Mouse (Mus musculus): Measurements from ENCODE around the gene Ang. TPM values are rescaled to one million over a fixed set of nuclear protein-coding genes. Genes with fewer than 3 reads are reported as not detected.

Ang gene
- 61.7 and 72.5 TPM in 2 replicates for polyA plus RNA-seq (2012; rRNA removed)

DNA sequence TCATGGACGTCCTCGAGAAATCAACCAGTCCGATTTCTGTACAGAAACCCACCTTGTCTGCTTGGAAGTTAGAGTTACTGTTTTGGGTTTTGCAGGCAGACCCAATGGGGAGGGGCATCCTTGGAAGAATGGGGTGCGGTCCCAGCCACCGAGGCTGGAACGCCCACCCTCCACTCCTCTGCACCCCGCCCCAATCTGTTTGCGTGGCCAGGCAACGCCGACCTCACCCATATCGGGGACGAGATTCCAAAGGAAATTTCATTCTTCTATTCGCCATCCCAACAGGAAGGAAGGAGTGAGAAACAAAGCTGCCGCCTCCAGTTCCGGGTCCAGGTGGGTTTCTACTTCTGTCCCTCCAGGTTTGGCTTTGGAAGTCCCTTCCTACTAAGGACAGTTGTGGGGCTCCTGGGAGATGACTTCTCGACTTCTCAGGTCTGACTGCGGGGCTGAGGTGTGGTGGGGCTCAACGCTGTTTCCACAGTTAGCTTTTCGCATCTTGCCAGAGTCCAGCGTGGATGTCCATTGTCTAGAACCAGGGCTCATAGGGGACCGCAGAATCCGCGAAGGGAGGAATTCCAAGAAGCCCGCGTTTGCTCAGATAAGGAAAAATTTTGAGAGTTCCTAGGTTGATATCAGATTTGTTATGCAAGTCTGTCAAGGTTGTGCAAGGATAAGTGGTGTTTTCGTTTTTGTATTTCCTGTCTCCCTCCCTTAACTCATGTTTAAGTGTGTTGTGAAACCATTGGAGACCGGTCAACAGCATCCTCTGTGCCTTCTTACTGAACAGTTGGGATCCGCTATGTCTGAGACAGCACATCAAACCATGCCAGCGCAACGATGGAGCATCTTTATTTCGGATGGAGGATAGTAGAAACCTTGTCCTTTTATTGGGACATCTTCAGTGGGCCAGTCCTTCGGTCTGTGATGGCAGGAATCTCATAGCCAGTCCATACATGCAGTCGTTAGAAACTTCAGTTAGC lies at the start of gene Ang, which contains the start of gene Rnase4:
TSS of gene Ang (plus strand) at position 230 of the 980 bp plus-strand sequence.
TSS of gene Rnase4 (plus strand) at position 157 of the 980 bp plus-strand sequence.
- peaks cover 13% of the 10 kb centered on the region for H3K4me1 ChIP-seq (ENCODE audit: control insufficient read depth, insufficient read depth, low read length)
- 5% methylated on average over 33 of the region's 33 CpGs for WGBS
- peak within 1 kb of the TSS; percentile 93 for H3K4me3 ChIP-seq (replicated peaks; ENCODE audit: extremely low read depth, low read depth, low read length)
- DNase-seq: peak; percentile 71
- TF ChIP-seq CTCF (IDR thresholded peaks at IDR 0.05; ENCODE audit: insufficient read depth, low read length): no peak
- TF ChIP-seq POLR2A (IDR thresholded peaks at IDR 0.05; ENCODE audit: borderline replicate concordance, extremely low read depth, low read depth, low read length): peak; percentile 42; the same call in 1 of the 2 replicates

DNA sequence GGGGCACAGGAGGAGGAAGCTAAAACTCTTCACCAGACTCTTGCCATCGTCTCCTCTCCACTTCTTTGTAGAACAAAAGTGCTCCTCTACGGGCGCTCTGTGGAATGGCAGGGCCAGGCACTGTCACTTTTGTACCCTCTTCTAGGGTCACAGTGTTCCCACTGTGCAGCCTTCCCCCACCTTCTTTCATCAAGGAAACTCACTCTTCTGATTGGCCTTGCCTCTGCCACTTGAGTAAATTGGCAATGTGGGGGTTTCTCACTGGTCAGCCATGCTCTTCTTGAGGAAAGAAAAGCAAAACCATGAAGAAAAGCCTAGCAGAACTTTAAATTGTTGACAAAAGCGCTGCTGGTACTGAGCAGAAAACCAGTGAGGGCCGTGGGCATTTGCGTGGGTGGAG lies 49.2 kb upstream of the Ang start, which contains the start of gene Rnase9:
TSS of gene Rnase9 (minus strand) at position 101 of the 400 bp plus-strand sequence.
- DNase-seq: no peak
- 83% methylated on average over 6 of the region's 6 CpGs for WGBS
- Histone ChIP-seq H3K4me1 (ENCODE audit: control insufficient read depth, insufficient read depth, low read length) (no peaks in the 10 kb centered on the region), H3K4me3 (replicated peaks; ENCODE audit: extremely low read depth, low read depth, low read length) (no peak within 1 kb of the TSS)
- no peak for TF ChIP-seq CTCF (IDR thresholded peaks at IDR 0.05; ENCODE audit: insufficient read depth, low read length)
- TF ChIP-seq POLR2A (IDR thresholded peaks at IDR 0.05; ENCODE audit: borderline replicate concordance, extremely low read depth, low read depth, low read length): no peak

DNA sequence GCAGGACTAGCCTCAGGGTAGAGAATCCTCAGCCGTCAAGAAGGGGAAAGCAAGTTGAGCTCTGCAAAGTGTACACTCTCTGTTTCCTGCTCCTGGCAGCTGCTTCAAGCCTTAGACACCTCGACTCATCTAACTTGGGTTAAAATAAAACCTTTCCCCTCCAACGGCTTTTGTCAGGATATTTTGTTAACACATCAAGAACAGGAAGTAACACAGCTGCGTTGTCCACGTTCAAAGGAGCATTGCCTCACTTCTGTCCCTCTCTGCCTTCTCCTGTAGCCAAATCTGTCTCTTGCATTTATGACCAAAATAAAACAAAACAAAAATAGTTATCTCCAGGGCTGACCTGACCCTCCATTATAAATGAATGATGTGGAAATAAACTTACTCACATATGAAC lies 43.1 kb upstream of the Ang start:
- H3K4me3 ChIP-seq (replicated peaks; ENCODE audit: extremely low read depth, low read depth, low read length): no peak overlapping the region
- no peak for DNase-seq
- H3K4me1 ChIP-seq (ENCODE audit: control insufficient read depth, insufficient read depth, low read length): no peaks in the 10 kb centered on the region
- 15% methylated on average over 5 of the region's 5 CpGs for WGBS
- TF ChIP-seq CTCF (IDR thresholded peaks at IDR 0.05; ENCODE audit: insufficient read depth, low read length): no peak
- TF ChIP-seq POLR2A (IDR thresholded peaks at IDR 0.05; ENCODE audit: borderline replicate concordance, extremely low read depth, low read depth, low read length): no peak

DNA sequence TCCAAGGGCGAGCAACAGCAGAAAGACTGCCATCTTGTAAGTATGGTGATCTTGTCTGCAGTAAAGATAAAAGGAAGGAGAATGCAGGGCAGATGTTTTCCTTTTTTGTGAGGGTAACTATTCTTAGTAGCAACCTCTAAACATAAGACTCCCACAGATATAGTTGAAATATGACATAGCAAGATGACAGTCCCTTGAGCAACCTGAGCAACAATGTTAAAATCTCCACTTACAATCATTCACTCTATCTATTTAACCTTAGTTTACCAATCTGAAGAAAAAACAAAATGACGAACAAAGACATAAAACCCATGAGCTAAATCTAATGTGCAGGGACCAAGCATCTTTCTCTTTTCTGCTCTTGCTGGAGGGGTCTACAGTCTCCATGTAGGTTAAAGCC lies 40.9 kb upstream of the Ang start, which contains the start of gene Rnase11:
TSS of gene Rnase11 (minus strand) at position 101 of the 400 bp plus-strand sequence.
- TF ChIP-seq CTCF (IDR thresholded peaks at IDR 0.05; ENCODE audit: insufficient read depth, low read length): no peak
- TF ChIP-seq POLR2A (IDR thresholded peaks at IDR 0.05; ENCODE audit: borderline replicate concordance, extremely low read depth, low read depth, low read length): no peak
- Histone ChIP-seq H3K4me3 (replicated peaks; ENCODE audit: extremely low read depth, low read depth, low read length) (no peak within 1 kb of the TSS), H3K4me1 (ENCODE audit: control insufficient read depth, insufficient read depth, low read length) (no peaks in the 10 kb centered on the region)
- WGBS: 83% methylated on average over 2 of the region's 2 CpGs
- DNase-seq: no peak

DNA sequence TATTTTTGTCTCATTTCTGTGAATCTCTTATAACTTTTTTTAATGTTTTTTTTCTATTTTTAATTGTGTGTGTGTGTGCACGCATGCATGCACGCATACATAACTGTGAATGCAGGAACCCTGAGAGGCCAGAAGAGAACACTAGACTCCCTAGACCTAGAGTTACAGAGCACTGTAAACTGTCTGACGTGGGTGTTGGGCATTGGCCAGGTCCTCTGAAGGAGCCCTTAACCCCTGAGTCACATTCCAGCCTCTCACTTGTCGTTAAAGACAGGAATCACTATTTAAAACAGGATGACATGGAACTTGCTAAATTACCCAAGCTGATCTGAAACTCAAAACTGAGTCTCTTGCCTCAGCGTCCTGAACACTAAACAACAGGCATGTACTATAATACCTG lies 39.0 kb upstream of the Ang start:
- WGBS: 36% methylated on average over 5 of the region's 5 CpGs
- TF ChIP-seq CTCF (IDR thresholded peaks at IDR 0.05; ENCODE audit: insufficient read depth, low read length): no peak
- Histone ChIP-seq H3K4me1 (ENCODE audit: control insufficient read depth, insufficient read depth, low read length) (no peaks in the 10 kb centered on the region), H3K4me3 (replicated peaks; ENCODE audit: extremely low read depth, low read depth, low read length) (no peak overlapping the region)
- DNase-seq: no peak

DNA sequence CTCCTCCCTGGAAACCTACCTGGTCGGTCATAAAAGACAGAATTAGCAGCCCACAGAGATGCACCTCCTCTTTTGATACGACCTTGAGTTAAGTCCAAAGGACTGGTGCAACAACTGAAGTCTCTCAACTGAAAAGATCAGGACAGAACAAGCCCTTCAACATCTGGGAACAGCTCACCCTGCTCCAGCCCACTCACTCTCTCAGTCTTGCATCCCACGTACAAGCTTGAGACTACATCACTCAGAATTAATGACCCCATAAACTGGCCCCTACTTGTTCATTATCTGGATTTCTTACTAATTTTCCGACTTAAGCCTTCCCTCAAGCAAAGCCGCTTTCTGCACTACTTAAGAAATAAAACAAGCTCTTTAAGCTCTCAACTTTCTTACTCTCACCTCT lies 37.8 kb upstream of the Ang start:
- DNase-seq: no peak
- 71% methylated on average over 5 of the region's 5 CpGs for WGBS
- TF ChIP-seq POLR2A (IDR thresholded peaks at IDR 0.05; ENCODE audit: borderline replicate concordance, extremely low read depth, low read depth, low read length) (no peak), CTCF (IDR thresholded peaks at IDR 0.05; ENCODE audit: insufficient read depth, low read length) (no peak)
- Histone ChIP-seq H3K4me1 (ENCODE audit: control insufficient read depth, insufficient read depth, low read length) (no peaks in the 10 kb centered on the region), H3K4me3 (replicated peaks; ENCODE audit: extremely low read depth, low read depth, low read length) (no peak overlapping the region)

DNA sequence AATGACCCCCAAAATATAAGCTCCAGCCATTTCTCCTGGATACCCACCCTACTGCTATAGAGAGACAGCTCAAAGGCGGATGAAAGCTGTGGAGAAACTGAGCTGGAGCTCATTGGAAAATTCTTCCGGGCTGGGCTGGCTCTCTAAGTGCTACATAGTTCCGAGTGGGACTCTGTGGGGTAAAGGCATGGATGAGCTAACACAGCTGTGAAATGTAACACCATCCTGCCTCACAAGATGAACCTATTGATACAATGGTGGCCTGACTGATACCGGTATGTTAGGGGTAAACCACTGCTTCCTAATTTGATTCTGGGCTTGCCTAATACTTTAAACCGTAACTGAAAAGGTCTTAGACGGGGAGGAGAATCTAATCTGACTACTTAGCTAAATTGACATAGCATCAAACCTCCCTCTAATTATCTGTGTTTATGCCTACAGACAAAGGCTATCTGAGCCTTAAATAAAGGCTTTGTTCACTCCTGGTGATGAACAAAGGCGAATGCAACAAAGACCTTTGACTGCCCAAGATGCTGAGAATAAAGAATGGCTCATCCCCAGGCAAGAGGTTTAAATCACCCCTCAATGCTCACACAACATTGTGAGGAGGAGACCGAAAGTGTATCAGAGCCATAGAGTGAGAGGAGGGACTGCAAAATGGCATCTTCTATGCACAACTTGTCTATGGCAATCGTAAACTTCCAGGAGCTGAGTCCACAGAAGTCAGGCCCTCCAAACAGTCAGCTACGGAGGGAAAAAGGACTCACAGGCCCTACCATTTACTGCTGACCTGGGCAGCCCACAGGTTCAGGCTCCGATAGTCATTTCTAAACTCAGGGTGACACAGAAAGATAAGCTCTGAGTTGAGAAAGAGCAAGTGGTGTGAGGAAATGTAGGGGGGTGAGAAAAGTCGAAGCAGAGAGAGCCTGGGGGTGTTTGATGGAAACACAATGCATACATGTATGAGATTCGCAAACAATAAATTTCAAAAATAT lies 36.4 kb upstream of the Ang start:
- H3K4me3 ChIP-seq (replicated peaks; ENCODE audit: extremely low read depth, low read depth, low read length): no peak overlapping the region
- TF ChIP-seq POLR2A (IDR thresholded peaks at IDR 0.05; ENCODE audit: borderline replicate concordance, extremely low read depth, low read depth, low read length) (no peak), CTCF (IDR thresholded peaks at IDR 0.05; ENCODE audit: insufficient read depth, low read length) (no peak)
- DNase-seq: no peak
- H3K4me1 ChIP-seq (ENCODE audit: control insufficient read depth, insufficient read depth, low read length): no peaks in the 10 kb centered on the region
- 72% methylated on average over 13 of the region's 13 CpGs for WGBS

DNA sequence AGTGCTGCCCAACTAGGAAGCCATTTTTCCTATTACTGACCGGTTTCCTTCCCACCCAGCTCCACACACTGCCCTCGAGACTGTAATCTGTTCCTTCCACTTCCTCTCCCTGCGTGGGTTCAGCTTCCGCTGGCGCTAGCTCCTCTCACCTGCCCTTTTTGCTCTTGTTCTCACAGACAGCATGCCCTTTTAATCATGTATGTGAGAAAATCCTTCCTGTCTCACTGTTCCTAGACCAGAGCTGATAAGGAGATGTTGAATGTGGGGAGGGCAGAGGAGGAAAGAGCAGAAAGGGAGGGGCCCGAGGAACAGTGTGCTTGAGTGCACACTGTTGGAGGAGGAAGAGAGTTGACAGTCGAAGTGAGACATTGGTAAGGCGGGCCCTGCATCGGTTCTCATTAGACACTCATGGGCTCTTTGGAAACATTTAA lies 33.5 kb upstream of the Ang start, which contains the start of gene Rnase12:
TSS of gene Rnase12 (minus strand) at position 261 of the 431 bp plus-strand sequence.
- Histone ChIP-seq H3K4me3 (replicated peaks; ENCODE audit: extremely low read depth, low read depth, low read length) (no peak within 1 kb of the TSS), H3K4me1 (ENCODE audit: control insufficient read depth, insufficient read depth, low read length) (0 out of 2 replicates have a peak, but pooled peaks cover 1% of the 10 kb centered on the region)
- 28% methylated on average over 9 of the region's 9 CpGs for WGBS
- no peak for DNase-seq
- TF ChIP-seq POLR2A (IDR thresholded peaks at IDR 0.05; ENCODE audit: borderline replicate concordance, extremely low read depth, low read depth, low read length) (no peak), CTCF (IDR thresholded peaks at IDR 0.05; ENCODE audit: insufficient read depth, low read length) (no peak)

DNA sequence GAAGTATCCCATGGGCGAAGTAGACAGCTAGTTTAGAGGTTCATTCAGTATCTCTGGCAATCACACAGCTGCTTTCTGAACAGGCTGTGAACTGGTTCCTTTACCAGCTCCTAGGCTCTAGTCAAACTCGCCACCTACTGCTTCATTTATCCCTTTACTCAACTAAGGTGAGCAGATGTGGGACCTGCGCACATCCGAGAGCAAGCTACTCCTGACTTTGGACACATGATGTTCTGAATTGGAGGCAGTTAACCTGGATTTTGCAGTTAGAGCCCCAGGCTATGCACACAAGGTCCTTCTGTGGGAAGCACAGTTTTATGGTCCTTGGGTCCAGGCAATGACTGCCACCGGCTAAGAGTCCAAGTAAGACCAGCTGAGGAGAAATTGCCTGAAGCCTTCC lies 30.2 kb upstream of the Ang start:
- no peak overlapping the region for H3K4me3 ChIP-seq (replicated peaks; ENCODE audit: extremely low read depth, low read depth, low read length)
- WGBS: 95% methylated on average over 5 of the region's 5 CpGs
- no peak for DNase-seq
- 0 out of 2 replicates have a peak, but pooled peaks cover 2% of the 10 kb centered on the region for H3K4me1 ChIP-seq (ENCODE audit: control insufficient read depth, insufficient read depth, low read length)
- no peak for TF ChIP-seq CTCF (IDR thresholded peaks at IDR 0.05; ENCODE audit: insufficient read depth, low read length)
- no peak for TF ChIP-seq POLR2A (IDR thresholded peaks at IDR 0.05; ENCODE audit: borderline replicate concordance, extremely low read depth, low read depth, low read length)
